Mouse (Mus musculus) kidney, embryonic 16.5 days (tissue): ENCODE results near the gene Ubc. TPM values are rescaled to one million over a fixed set of nuclear protein-coding genes. Genes with fewer than 3 reads are reported as not detected.
A peak's percentile ranks its signal among the peaks of the same experiment; 100 is the strongest.

Experiments used
- ATAC-seq: fragments of 200-750 bp; cut with Nextera tagmentation; 2 replicates; pipeline ENCODE4 v1.8.0; 2017; ENCODE audit warnings: moderate TSS enrichment; ENCODE audit not compliant: low FRiP score, low TSS enrichment
- H3K27ac ChIP-seq: fragments of 300-500 bp; sonication (generic); 2 replicates; pipeline ENCODE4 v1.5.1; 2014; ENCODE audit warnings: low read length
- H3K27me3 ChIP-seq: fragments of 300-500 bp; sonication (generic); 2 replicates; pipeline ENCODE4 v1.6.1; 2014; ENCODE audit warnings: low read length, control low read depth, mixed read lengths; ENCODE audit not compliant: insufficient read depth
- H3K36me3 ChIP-seq: fragments of 300-500 bp; sonication (generic); 2 replicates; pipeline ENCODE4 v1.6.1; 2014; ENCODE audit warnings: low read length, control low read depth, mixed read lengths; ENCODE audit not compliant: insufficient read depth
- H3K4me1 ChIP-seq: fragments of 300-500 bp; sonication (generic); 2 replicates; pipeline ENCODE4 v1.6.1; 2014; ENCODE audit warnings: low read length, control low read depth, mixed read lengths; ENCODE audit not compliant: insufficient read depth
- H3K4me2 ChIP-seq: fragments of 300-500 bp; sonication (generic); replicated peaks from 2 replicates; pipeline ENCODE4 v1.6.1; 2014; ENCODE audit warnings: low read depth, low read length
- H3K4me3 ChIP-seq: fragments of 300-500 bp; sonication (generic); 2 replicates; pipeline ENCODE4 v1.5.1; 2014; ENCODE audit warnings: mild to moderate bottlenecking, low read length
- H3K9ac ChIP-seq: fragments of 300-500 bp; sonication (generic); replicated peaks from 2 replicates; pipeline ENCODE4 v1.6.1; 2014; ENCODE audit warnings: low read length
- H3K9me3 ChIP-seq: fragments of 300-500 bp; sonication (generic); 2 replicates; pipeline ENCODE4 v1.6.1; 2016; ENCODE audit warnings: low read length, control low read depth
- WGBS: fragments of 180-500 bp; shearing (Covaris S2); extraction: QIAGEN DNeasy Blood & Tissue Kit; methylation state at CpG from one replicate; pipeline ENCODE4 v1.1.7; 2014; 5-methylcytosine and 5-hydroxymethylcytosine counted together
- polyA plus RNA-seq: library from polyadenylated mRNA; unstranded; fragments of >200 nt; fragmentation: Nextera tagmentation; extraction: Ambion mirVana; gene quantifications from 2 replicates; pipeline ENCODE4 v1.2.1, GENCODE M21; 2015

The Ubc gene
- polyA plus RNA-seq, 1 experiment from 2014 or later, result 1,344 TPM

GRCm38 (mm10) chr5:125404903-125405545 is 15.0 kb upstream of the Ubc start:
- peak overlapping the region; percentile 78 for H3K4me3 ChIP-seq
- H3K9ac ChIP-seq, result peak overlapping the region; percentile 75
- peak overlapping the region; percentile 67 for H3K4me2 ChIP-seq
- no peaks in the 10 kb centered on the region for H3K27me3 ChIP-seq
- H3K27ac ChIP-seq, result peak overlapping the region; percentile 94
- peaks cover 20% of the 10 kb centered on the region for H3K4me1 ChIP-seq
- no peaks in the 10 kb centered on the region for H3K9me3 ChIP-seq
- peak; percentile 21 for ATAC-seq
- H3K36me3 ChIP-seq, result no peaks in the 10 kb centered on the region
- under 1% methylated on average over 28 of the region's 28 CpGs for WGBS

GRCm38 (mm10) chr5:125404536-125404902 is 14.5 kb upstream of the Ubc start:
- Histone ChIP-seq H3K4me3 (peak overlapping the region; percentile 78), H3K9ac (peak overlapping the region; percentile 75), H3K27ac (peak overlapping the region; percentile 94), H3K4me1 (peaks cover 15% of the 10 kb centered on the region), H3K4me2 (peak overlapping the region; percentile 67), H3K36me3 (no peaks in the 10 kb centered on the region), H3K9me3 (no peaks in the 10 kb centered on the region), H3K27me3 (no peaks in the 10 kb centered on the region)
- WGBS, result 2% methylated on average over 7 of the region's 7 CpGs
- no peak for ATAC-seq

- Histone ChIP-seq H3K9ac (peak overlapping the region; percentile 62), H3K4me3 (peak overlapping the region; percentile 51), H3K4me2 (peak overlapping the region; percentile 71), H3K9me3 (no peaks in the 10 kb centered on the region), H3K27me3 (no peaks in the 10 kb centered on the region), H3K36me3 (no peaks in the 10 kb centered on the region), H3K4me1 (peaks cover 13% of the 10 kb centered on the region), H3K27ac (no peak overlapping the region)
- WGBS, result 15% methylated on average over 31 of the region's 31 CpGs
- no peak for ATAC-seq
Measured at GRCm38 (mm10) chr5:125403481-125404465, 13.8 kb upstream of the Ubc start.

- no peak for ATAC-seq
Measured at GRCm38 (mm10) chr5:125402991-125403390, 13.0 kb upstream of the Ubc start.

GRCm38 (mm10) chr5:125402476-125402875 is 12.5 kb upstream of the Ubc start:
- peaks cover 12% of the 10 kb centered on the region for H3K4me1 ChIP-seq
- ATAC-seq, result no peak
- no peak overlapping the region for H3K4me2 ChIP-seq
- no peak overlapping the region for H3K27ac ChIP-seq
- no peak overlapping the region for H3K4me3 ChIP-seq
- no peaks in the 10 kb centered on the region for H3K27me3 ChIP-seq
- 64% methylated on average over 10 of the region's 10 CpGs for WGBS
- no peak overlapping the region for H3K9ac ChIP-seq
- no peaks in the 10 kb centered on the region for H3K9me3 ChIP-seq
- no peaks in the 10 kb centered on the region for H3K36me3 ChIP-seq

More at GRCm38 (mm10) chr5:125402991-125403390, 13.0 kb upstream of the Ubc start:
- Histone ChIP-seq H3K36me3 (no peaks in the 10 kb centered on the region), H3K4me2 (no peak overlapping the region), H3K4me1 (peaks cover 13% of the 10 kb centered on the region), H3K9ac (no peak overlapping the region), H3K9me3 (no peaks in the 10 kb centered on the region), H3K27me3 (no peaks in the 10 kb centered on the region), H3K4me3 (no peak overlapping the region), H3K27ac (no peak overlapping the region)
- 65% methylated on average over 6 of the region's 6 CpGs for WGBS

GRCm38 (mm10) chr5:125400903-125401302 is 10.9 kb upstream of the Ubc start:
- H3K27ac ChIP-seq, result no peak overlapping the region
- H3K9ac ChIP-seq, result no peak overlapping the region
- WGBS, result 41% methylated on average over 7 of the region's 7 CpGs
- H3K27me3 ChIP-seq, result no peaks in the 10 kb centered on the region
- ATAC-seq, result no peak
- no peaks in the 10 kb centered on the region for H3K9me3 ChIP-seq
- 0 out of 2 replicates have a peak, but pooled peaks cover 4% of the 10 kb centered on the region for H3K4me1 ChIP-seq
- H3K4me3 ChIP-seq, result no peak overlapping the region
- H3K4me2 ChIP-seq, result no peak overlapping the region
- H3K36me3 ChIP-seq, result no peaks in the 10 kb centered on the region

GRCm38 (mm10) chr5:125395008-125395407 is 5.0 kb upstream of the Ubc start:
- Histone ChIP-seq H3K27me3 (no peaks in the 10 kb centered on the region), H3K9me3 (no peaks in the 10 kb centered on the region), H3K4me2 (peak overlapping the region; percentile 54; the same call in 1 of the 2 replicates), H3K4me1 (peaks cover 34% of the 10 kb centered on the region), H3K27ac (peak overlapping the region; percentile 100), H3K36me3 (no peaks in the 10 kb centered on the region), H3K9ac (peak overlapping the region; percentile 75; the same call in 1 of the 2 replicates), H3K4me3 (no peak overlapping the region)
- 44% methylated on average over 3 of the region's 3 CpGs for WGBS
- ATAC-seq, result no peak

- H3K9ac ChIP-seq, result peak overlapping the region; percentile 75
- 10% methylated on average over 23 of the region's 25 CpGs for WGBS
- H3K9me3 ChIP-seq, result no peaks in the 10 kb centered on the region
- H3K4me1 ChIP-seq, result peaks cover 34% of the 10 kb centered on the region
- peak; percentile 24; the same call in 1 of the 2 replicates for ATAC-seq
- H3K36me3 ChIP-seq, result no peaks in the 10 kb centered on the region
- H3K27me3 ChIP-seq, result no peaks in the 10 kb centered on the region
- peak overlapping the region; percentile 100 for H3K27ac ChIP-seq
- peak overlapping the region; percentile 41 for H3K4me3 ChIP-seq
- peak overlapping the region; percentile 54 for H3K4me2 ChIP-seq
Measured at GRCm38 (mm10) chr5:125393622-125394603, 3.9 kb upstream of the Ubc start.
